Mouse (Mus musculus) hindbrain, embryonic 12.5 days (tissue): ENCODE measurements around the gene Pgf. TPM values are rescaled to one million over a fixed set of nuclear protein-coding genes. Genes with fewer than 3 reads are reported as not detected.

Experiments
- ATAC-seq: fragments of 200-750 bp; cut with Nextera tagmentation; 2 replicates; pipeline ENCODE4 v1.8.0; 2017; ENCODE audit warnings: moderate TSS enrichment; ENCODE audit not compliant: low FRiP score
- H3K27ac ChIP-seq: fragments of 300-500 bp; sonication (generic); 2 replicates; pipeline ENCODE4 v1.5.1; 2016; ENCODE audit warnings: mild to moderate bottlenecking
- H3K27me3 ChIP-seq: fragments of 300-500 bp; sonication (generic); 2 replicates; pipeline ENCODE4 v1.6.1; 2016; ENCODE audit warnings: mild to moderate bottlenecking
- H3K36me3 ChIP-seq: fragments of 300-500 bp; sonication (generic); 2 replicates; pipeline ENCODE4 v1.6.1; 2016; ENCODE audit warnings: mild to moderate bottlenecking
- H3K4me1 ChIP-seq: fragments of 300-500 bp; sonication (generic); 2 replicates; pipeline ENCODE4 v1.6.1; 2016
- H3K4me2 ChIP-seq: fragments of 300-500 bp; sonication (generic); replicated peaks from 2 replicates; pipeline ENCODE4 v1.6.1; 2016; ENCODE audit warnings: mild to moderate bottlenecking
- H3K4me3 ChIP-seq: fragments of 300-500 bp; sonication (generic); 2 replicates; pipeline ENCODE4 v1.5.1; 2016; ENCODE audit warnings: mild to moderate bottlenecking
- H3K9ac ChIP-seq: fragments of 300-500 bp; sonication (generic); 2 replicates; pipeline ENCODE4 v1.6.1; 2016; ENCODE audit warnings: mild to moderate bottlenecking, moderate library complexity
- H3K9me3 ChIP-seq: fragments of 300-500 bp; sonication (generic); replicated peaks from 2 replicates; pipeline ENCODE4 v1.6.1; 2016; ENCODE audit warnings: mild to moderate bottlenecking
- WGBS: fragments of 180-500 bp; shearing (Covaris S2); methylation state at CpG from one replicate; pipeline ENCODE4 v1.1.7; 2016; 5-methylcytosine and 5-hydroxymethylcytosine counted together
- polyA plus RNA-seq: library from polyadenylated mRNA; unstranded; fragments of >200 nt; fragmentation: Nextera tagmentation; extraction: Ambion mirVana; gene quantifications from 2 replicates; pipeline ENCODE4 v1.2.1, GENCODE M21; 2016

The Pgf gene
- polyA plus RNA-seq, 1 experiment from 2014 or later: 10.6 TPM

DNA sequence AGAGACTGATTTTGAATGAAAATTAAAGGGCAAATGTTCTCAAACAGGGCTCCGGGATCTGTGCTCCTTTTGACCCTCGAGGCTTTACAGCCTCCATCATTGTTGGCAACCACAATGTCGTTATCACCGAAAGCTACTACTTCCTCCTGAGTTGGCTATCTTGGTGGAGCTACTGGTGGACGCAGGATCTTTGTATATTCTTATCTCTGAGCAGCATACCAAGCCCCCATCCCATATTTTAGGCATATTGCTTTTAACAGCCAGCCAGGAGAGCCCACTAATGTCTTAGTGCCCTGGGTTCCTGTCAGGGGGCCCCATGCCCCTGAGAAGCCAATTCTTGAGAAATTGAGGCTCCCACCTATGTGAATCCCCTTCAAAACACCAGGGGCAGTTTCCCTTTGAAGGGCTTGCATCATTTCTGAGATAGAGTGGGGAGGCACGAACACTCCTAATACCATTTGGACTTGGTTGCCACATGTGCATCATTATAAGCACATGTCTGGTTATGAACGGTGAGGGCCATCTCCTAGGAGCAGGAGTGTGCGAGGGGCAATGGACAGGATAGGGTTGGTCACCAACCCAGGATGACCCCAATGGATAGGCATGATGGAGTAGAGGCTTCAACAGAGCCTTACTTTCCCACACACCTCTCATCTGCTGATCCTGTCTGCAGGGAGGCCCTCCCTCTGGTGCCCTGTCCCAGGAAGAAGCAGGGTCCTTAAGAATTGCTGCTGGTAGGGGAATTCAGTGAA, 43.4 kb downstream of the Pgf start:
- ATAC-seq: no peak
- Histone ChIP-seq H3K36me3 (peaks cover 61% of the 10 kb centered on the region), H3K9ac (no peak overlapping the region), H3K27me3 (no peaks in the 10 kb centered on the region), H3K4me2 (no peak overlapping the region), H3K27ac (no peak overlapping the region), H3K4me3 (no peak overlapping the region), H3K4me1 (no peaks in the 10 kb centered on the region), H3K9me3 (no peaks in the 10 kb centered on the region)
- WGBS: 86% methylated on average over 8 of the region's 8 CpGs

DNA sequence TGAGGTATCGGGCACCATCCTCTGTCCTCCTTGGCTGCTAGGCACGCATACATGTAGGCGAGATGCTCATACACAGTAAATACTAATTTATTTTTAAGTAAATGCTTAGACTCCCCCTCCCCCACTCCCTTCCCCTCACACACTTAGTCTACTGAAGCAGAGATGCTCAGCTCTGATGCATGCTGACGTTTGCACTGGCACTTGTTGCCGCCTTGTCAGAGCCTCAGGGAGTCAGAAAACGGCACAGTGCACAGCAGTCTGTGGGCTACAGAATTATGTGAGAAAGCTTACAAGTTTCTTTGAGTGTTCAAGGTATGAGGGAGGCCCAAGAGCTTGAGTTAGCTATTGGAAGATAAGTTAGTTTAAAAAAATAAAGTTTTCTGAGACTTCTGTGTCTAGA, 46.2 kb downstream of the Pgf start:
- WGBS: 91% methylated on average over 6 of the region's 6 CpGs
- no peak for ATAC-seq
- Histone ChIP-seq H3K27ac (no peak overlapping the region), H3K27me3 (no peaks in the 10 kb centered on the region), H3K9me3 (no peaks in the 10 kb centered on the region), H3K36me3 (peaks cover 84% of the 10 kb centered on the region), H3K4me3 (no peak overlapping the region), H3K4me2 (no peak overlapping the region), H3K4me1 (no peaks in the 10 kb centered on the region), H3K9ac (no peak overlapping the region)

DNA sequence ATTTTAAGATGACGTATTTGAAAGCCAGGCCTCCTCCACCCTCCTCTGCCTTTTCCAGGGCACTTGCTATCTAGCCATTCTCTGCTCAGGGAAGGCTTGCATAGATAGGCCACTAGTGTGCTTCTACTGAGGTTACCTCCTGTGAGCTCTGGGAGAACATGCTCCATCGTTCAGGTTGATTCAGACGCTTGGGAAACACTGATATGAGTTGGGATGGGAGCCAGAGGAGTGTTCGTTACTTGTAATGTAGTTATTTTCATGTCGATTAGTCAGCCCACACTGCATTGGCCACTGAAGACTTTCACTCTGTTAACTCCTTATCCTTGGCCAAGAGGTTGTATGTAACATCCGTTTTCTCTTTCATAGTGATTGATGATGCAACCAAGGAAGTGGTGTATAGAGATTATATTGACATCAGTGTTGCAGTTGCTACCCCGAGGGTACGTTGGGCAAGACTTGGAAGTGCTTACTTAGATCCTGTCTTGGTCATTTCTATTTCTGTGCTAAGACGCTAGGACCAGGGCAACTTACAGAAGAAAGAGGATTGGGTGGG, 48.1 kb downstream of the Pgf start:
- no peak overlapping the region for H3K27ac ChIP-seq
- no peaks in the 10 kb centered on the region for H3K27me3 ChIP-seq
- H3K9me3 ChIP-seq: no peaks in the 10 kb centered on the region
- no peak for ATAC-seq
- H3K9ac ChIP-seq: no peak overlapping the region
- WGBS: 97% methylated on average over 9 of the region's 9 CpGs
- peaks cover 83% of the 10 kb centered on the region for H3K36me3 ChIP-seq
- no peak overlapping the region for H3K4me2 ChIP-seq
- no peak overlapping the region for H3K4me3 ChIP-seq
- no peaks in the 10 kb centered on the region for H3K4me1 ChIP-seq

DNA sequence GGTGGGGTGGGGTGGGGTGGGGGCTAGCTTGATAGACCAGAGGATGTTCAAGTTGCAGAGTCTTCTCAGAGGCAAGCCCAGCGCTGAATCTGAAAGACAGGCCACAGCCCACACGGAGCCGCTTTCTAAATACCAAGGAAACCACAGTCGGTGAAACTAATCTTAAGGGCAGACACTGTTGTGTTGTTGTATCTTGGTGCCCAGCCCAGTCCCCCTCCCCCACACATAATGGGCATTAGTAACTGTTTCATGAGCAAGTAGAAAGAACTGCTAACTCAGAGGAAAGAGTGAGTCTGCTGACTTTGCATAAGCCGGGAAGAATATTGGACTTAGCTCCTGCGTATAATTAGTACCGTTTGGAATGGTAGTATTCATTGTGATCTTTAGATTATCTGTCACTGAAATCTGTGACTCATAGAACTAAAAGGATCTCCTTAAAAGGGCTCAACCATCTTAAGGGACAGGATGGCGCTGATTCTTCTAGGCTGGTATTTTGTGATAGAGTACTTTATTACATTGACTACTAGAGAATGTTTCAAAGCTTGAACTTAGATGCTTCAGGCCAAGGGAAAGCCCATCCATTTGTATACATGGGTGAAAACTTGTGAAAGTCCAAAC, 50.5 kb downstream of the Pgf start:
- Histone ChIP-seq H3K4me2 (no peak overlapping the region), H3K9me3 (no peaks in the 10 kb centered on the region), H3K9ac (no peak overlapping the region), H3K27me3 (no peaks in the 10 kb centered on the region), H3K4me3 (no peak overlapping the region), H3K4me1 (no peaks in the 10 kb centered on the region), H3K27ac (no peak overlapping the region), H3K36me3 (peaks cover 84% of the 10 kb centered on the region)
- no peak for ATAC-seq
- WGBS: 89% methylated on average over 8 of the region's 8 CpGs

DNA sequence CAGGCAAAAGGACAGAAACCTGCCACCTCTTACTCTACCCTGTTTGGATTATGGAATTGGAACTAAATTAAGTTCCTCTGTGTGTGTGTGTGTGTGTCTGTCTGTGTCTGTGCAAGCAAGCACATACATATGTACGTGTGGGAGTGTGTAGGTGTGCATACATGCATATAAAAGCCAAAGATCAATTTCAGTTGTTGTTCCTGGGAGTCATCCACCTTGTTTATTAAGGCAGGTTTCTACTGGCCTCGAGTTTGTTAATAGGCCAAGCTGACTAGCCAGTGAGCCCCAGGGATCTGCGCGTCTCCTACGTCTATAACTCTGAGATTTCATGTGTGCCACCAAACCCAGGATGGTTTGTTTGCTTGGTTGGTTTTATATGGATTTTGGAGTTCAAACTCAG, 52.8 kb downstream of the Pgf start:
- Histone ChIP-seq H3K9ac (no peak overlapping the region), H3K36me3 (peaks cover 83% of the 10 kb centered on the region), H3K4me3 (no peak overlapping the region), H3K27ac (no peak overlapping the region), H3K9me3 (no peaks in the 10 kb centered on the region), H3K27me3 (no peaks in the 10 kb centered on the region), H3K4me2 (no peak overlapping the region), H3K4me1 (no peaks in the 10 kb centered on the region)
- ATAC-seq: no peak
- WGBS: 97% methylated on average over 5 of the region's 5 CpGs

DNA sequence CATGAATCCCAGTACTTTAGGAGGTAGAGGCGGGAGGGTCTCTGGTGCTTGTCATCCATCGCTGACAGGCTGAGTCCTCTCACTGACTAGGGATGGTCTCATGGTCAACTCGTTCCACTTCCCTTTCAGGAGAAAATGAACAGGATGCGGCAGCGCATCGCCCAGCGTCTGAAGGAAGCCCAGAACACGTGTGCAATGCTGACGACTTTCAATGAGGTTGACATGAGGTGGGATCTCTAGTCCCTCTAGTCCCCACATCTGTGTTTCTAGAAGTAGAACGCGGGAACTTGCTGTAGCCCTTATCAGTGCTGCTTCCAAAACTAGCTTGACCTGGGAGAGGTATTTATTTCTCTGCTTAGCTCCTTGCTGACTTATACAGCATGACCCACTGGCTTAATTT, 53.9 kb downstream of the Pgf start:
- no peaks in the 10 kb centered on the region for H3K27me3 ChIP-seq
- no peak overlapping the region for H3K4me3 ChIP-seq
- ATAC-seq: no peak
- no peak overlapping the region for H3K27ac ChIP-seq
- no peaks in the 10 kb centered on the region for H3K9me3 ChIP-seq
- 95% methylated on average over 11 of the region's 11 CpGs for WGBS
- H3K4me2 ChIP-seq: no peak overlapping the region
- no peak overlapping the region for H3K9ac ChIP-seq
- no peaks in the 10 kb centered on the region for H3K4me1 ChIP-seq
- H3K36me3 ChIP-seq: peaks cover 85% of the 10 kb centered on the region

DNA sequence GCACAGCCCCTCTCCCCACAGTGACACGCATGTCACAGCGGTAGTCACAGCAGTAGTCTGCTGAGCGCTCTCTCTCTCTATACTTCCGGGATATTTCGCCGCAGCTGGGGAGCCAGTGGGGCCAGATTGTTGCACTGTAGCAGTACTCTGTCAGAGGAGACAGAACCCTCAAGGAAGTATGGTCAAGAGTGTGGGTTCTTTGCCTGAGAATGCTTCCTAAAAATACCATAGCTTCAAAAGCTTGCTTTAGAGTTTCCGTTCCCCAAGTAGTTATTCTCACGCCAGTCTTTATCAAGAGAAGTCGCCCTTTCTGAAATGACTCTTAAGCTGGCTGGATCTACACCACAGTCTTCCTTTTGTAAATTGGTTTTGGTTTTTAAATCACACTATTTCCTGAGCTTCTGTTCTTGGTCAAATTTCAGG, 54.5 kb downstream of the Pgf start:
- H3K36me3 ChIP-seq: peaks cover 83% of the 10 kb centered on the region

DNA sequence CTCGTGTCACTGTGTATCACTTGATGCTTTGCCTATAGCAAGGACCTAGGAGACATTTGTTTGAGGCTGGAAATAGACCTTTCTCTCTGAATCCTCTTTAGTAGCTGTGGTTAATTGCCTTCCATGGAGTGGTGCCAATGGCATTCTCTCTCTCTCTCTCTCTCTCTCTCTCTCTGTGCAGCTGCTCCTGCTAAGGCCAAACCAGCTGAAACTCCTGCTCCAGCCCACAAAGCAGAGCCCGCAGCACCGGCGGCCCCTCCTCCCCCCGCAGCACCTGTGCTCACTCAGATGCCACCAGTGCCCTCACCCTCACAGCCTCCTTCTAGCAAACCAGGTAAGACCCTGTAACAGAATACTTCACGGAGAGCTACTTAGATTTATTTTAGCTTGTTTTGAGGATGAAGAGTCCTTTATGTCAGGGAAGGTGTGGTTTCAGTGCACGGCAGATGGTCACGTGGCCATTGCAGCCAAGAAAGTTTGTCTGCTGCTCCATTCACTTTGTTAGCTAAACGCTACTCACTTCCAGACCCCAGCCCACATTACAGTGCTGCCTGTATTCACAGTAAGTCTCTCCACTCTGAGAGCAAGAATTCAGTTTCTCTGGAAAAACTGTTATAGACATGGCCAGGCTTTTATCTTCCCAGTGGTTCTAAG, 55.7 kb downstream of the Pgf start:
- Histone ChIP-seq H3K4me1 (no peaks in the 10 kb centered on the region), H3K4me2 (no peak overlapping the region), H3K27ac (no peak overlapping the region), H3K4me3 (no peak overlapping the region), H3K9ac (no peak overlapping the region), H3K36me3 (peaks cover 80% of the 10 kb centered on the region), H3K27me3 (no peaks in the 10 kb centered on the region), H3K9me3 (no peaks in the 10 kb centered on the region)
- ATAC-seq: no peak
- 95% methylated on average over 9 of the region's 9 CpGs for WGBS

More for the DNA sequence above, 54.5 kb downstream of the Pgf start:
- Histone ChIP-seq H3K4me2 (no peak overlapping the region), H3K9ac (no peak overlapping the region), H3K4me1 (no peaks in the 10 kb centered on the region), H3K27ac (no peak overlapping the region), H3K27me3 (no peaks in the 10 kb centered on the region), H3K4me3 (no peak overlapping the region), H3K9me3 (no peaks in the 10 kb centered on the region)
- 91% methylated on average over 9 of the region's 9 CpGs for WGBS
- no peak for ATAC-seq

Other genes with a start within 250 kb of the Pgf start
- 112 and 120 TPM in 2 replicates for gene Fcf1, start 206.9 kb downstream of the Pgf start, polyA plus RNA-seq
- 31.3 and 33.0 TPM in 2 replicates for gene Arel1, start 206.9 kb downstream of the Pgf start, polyA plus RNA-seq
- gene Ylpm1, start 181.5 kb downstream of the Pgf start, polyA plus RNA-seq: 38.5 and 40.3 TPM in 2 replicates
- gene Prox2, start 67.0 kb downstream of the Pgf start, polyA plus RNA-seq: 3.2 and 4.0 TPM in 2 replicates
- 102 and 109 TPM in 2 replicates for gene Dlst, start 67.0 kb downstream of the Pgf start, polyA plus RNA-seq
- 7.2 and 7.6 TPM in 2 replicates for gene Rps6kl1, start 26.5 kb downstream of the Pgf start, polyA plus RNA-seq
- 78.0 and 82.4 TPM in 2 replicates for gene Eif2b2, start 41.7 kb upstream of the Pgf start, polyA plus RNA-seq
- 9.1 and 9.8 TPM in 2 replicates for gene Mlh3, start 92.8 kb upstream of the Pgf start, polyA plus RNA-seq
- 62.2 and 67.9 TPM in 2 replicates for gene Acyp1, start 110.6 kb upstream of the Pgf start, polyA plus RNA-seq
- 1.3 and 1.4 TPM in 2 replicates for gene Zc2hc1c, start 110.8 kb upstream of the Pgf start, polyA plus RNA-seq
- 26.7 and 28.2 TPM in 2 replicates for gene Nek9, start 161.6 kb upstream of the Pgf start, polyA plus RNA-seq
- gene Tmed10, start 197.1 kb upstream of the Pgf start, polyA plus RNA-seq: 238 and 247 TPM in 2 replicates